Mouse (Mus musculus): Measurements from ENCODE around the gene Sipa1l3.

Sipa1l3 gene

DNA sequence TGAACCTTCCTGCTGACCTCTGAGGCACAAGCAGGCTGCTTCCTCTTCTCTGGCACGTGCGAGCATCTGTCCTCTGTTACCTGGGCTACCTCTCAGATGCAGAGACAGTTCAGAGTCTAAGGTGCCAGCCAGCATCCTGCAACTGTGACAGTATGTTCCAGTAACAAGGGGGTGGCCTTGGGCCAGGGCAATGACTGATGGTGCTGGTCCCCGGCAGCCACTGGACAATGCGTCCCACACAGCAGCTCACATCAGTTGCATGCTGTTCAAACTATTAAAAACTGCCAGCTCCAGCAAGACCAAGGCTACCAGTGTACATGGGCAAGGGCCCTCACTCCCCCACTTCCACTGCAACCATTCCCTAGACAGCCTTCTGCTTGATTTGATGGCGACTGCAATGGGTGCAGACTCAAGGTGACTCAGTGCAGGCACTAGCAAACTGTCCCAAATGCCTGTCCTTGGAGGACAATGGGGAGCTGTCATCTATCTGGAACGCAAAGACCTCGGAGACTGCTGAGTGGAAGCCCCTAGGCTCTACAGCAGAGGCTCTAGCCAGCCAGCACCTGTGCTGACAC is 136.9 kb downstream of the Sipa1l3 start:
- DNase-seq (ENCODE audit: low spot score in 2 of 2), result no peak

DNA sequence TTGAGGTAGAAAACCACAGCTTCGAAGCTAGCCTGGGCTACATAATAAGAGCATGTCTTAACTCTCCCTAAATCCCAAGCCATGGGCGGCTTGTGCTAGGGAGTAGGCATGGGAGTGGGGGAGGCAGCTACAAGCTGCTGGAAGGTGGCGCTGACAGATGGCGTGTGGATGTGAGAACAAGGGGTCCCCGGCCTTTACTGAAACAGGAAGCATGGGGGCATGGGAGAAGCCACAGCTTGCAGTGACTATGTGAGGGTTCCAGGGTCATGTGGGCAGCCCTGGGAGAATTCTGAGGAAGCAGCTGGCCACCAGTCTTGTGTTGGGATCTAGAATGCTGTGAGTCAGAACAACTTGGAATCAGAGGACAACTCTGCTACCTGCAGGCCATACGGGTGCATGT is 144.4 kb downstream of the Sipa1l3 start:
- no peak for DNase-seq (ENCODE audit: low spot score in 2 of 2)

DNA sequence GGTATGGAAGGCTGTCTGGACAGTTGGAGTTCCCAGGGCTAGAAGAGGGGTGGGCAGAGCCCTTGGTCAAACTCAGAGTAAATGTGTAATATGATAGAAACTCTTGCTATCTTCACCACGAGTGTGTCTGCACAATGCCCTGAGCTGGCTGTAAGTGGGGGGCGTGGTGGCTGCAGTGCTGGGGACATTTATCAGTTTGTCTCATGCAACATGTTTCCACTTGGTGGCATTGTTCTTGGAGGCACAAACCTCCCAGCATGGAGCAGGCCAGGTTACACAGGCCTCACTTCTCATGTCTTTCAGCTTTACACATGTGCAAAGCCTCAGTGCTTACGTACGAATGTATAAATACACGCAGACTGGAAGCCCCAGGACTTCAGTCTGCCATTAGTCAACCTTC is 146.3 kb downstream of the Sipa1l3 start:
- DNase-seq (ENCODE audit: low spot score in 2 of 2), result no peak

DNA sequence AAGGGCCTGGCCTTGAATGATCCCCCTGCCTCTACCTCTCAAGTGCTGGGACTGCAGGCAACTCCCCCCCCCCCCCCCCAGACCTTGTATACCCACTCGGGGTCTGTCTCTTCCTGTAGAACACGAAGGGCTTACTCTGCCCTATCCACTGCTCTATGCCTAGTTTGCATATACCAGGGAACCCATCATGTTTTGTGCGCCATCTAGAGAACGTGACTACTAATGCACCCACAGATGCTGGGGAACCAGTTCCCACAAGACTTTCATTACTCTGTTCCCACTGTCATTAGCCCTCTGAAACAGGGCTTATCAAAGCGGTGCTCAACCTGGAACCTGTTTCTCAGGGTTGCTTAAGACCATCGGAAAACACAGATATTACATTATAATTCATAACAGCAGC is 148.4 kb downstream of the Sipa1l3 start:
- DNase-seq (ENCODE audit: low spot score in 2 of 2), result no peak

DNA sequence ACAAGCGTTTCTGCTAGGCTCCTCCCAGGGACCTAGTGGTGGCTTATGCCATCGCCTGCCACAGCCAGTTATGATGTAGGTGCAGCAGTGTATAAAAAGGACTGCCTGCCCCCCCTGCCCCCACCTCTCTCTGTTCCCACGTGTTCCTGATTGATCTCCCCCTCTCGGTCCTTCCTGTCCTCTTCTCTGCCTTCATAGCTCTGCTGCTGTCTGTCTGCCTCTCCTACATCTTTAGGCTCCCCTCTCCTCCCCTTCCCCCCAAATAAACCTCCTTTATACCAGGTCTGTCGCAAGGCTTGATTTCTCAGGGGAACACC is 150.5 kb downstream of the Sipa1l3 start:
- DNase-seq (ENCODE audit: low spot score in 2 of 2), result no peak

DNA sequence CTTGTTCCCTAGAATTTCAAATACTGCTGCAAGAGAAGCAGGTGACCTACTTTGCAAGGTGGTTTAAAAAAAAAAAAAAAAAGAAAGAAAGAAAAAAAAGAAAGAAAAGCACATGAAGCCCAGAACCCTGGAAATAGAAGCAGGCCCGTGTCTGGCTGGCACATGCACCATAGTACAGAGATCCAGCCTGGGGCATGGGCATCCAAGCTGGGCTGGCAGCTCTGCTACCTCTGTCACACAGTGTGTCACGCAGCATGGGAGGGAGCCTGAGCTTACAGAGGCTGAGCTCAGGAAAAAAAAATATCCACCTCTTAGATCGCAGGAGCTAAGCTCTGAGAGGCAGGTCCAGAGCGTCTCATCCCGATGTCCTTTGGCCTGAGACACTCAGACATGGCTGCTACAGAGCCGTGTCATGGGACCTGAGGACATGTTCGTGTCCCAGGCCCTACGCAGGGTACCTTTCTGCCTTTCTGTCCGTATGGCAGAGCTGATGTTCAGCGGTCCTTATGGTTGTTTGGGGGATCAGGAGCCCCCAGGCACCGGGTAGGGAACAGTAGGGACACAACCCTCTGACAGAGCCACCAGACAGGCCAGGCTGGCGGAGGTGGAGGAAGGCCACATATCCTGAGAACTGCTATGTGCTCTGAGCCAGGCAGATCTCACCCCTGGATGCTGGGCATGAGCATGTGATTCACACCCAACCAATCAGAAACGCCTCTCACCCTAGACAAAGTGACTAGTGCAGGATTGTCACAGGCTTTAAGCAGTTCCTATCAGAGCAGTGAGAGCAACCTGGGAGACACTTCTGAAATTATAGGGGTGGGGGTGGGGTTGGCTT is 151.1 kb downstream of the Sipa1l3 start:
- DNase-seq (ENCODE audit: low spot score in 2 of 2), result peak in 1 of 2 experiments; percentile 64

DNA sequence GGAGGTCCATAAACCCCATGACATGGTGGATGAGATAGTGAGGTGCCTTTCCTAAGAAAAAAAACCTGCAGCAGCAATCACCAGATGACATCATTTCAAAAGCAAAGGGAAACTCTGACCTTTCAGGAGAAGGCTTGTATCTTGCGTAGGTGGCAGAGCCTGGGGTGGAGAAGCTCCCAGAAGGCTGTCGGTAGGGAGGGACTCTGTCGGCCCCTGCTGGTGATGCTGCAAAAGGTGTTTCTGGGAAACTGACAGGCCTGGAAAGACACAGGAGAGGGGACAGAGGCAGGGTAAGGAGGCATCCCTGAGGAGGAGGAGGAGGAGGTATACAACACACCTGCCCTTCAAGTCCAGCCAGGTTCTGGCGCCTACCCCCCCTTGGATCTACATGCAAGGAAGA is 154.4 kb downstream of the Sipa1l3 start:
- peak; percentile 62 to 68 for DNase-seq (ENCODE audit: low spot score in 2 of 2)

DNA sequence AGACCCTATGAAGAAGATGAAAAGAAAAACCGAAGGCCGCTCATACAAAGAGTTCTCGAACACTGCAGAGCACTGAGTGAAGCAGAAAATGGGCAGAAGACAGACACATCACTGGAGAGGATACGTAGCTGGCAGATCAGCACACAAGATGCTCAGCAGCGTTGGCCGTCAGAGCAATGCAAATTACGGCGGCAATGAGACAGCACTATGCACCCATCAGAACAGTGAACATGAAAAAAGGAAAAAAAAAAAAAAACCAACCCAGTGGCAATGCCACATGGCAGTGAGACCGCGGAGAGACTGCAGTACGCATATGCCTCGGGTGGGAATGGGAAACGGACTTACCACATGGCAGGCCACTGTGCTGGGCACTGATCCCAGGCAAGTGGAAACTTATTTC is 156.9 kb downstream of the Sipa1l3 start:
- DNase-seq (ENCODE audit: low spot score in 2 of 2), result no peak

DNA sequence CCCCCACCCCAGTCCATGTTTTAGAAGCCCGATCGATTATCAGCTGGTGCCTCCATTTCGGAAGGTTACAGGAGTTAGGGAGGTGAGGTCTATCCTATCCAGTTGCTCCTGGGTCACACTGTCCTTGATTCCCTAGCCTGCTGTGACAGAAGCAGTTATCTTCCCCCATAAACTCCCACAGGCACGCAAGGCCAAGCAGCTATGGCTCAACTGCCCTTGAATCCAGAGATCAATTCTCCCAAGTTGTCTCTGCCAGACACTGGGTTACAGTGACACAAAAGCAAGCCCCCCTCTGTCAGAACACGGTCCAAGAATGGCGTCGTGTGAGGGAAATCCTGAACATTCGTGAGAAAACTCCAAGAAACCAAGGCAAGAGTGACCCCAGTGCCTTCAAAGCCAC is 163.0 kb downstream of the Sipa1l3 start:
- DNase-seq (ENCODE audit: low spot score in 2 of 2), result no peak

DNA sequence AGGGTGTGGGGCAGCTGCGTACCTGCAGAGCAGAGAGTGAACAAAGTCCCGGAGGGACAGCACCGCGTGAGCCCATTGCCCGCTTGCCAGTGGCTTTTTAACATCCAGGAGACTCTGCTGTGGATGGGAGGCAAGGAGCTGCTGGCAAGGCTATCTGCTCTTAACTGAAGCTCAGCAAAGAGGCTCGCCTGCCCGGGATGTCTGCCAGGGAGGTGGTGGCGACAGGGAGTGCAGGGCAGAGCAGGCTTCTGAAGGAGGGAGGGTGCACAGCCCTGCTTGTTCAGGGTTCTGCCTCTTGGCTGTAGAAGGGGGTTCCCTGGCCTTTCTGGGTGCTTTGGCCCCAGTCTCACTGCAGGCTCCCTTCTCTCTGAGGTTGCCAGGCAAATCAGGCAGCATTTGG is 164.3 kb downstream of the Sipa1l3 start:
- DNase-seq (ENCODE audit: low spot score in 2 of 2), result peak in 1 of 2 experiments; percentile 60

DNA sequence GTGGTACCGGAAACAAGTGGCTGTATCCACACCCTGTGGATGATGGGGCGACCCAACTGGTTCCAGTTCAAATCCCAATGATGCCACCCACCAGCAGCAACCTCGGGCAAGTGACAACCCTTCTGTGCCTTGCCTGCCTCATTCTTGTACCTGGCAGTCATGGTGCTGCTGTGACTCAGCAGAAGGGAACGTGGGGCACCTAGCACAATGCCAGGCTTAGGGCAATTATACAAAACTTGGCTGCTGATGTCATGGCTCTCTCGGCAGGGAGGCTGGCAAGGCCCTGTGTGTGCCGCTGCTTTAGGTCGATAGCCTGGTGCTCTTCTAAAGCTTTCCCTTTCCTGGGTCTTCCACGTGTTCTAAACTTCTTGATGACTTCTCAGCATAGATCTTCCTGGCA is 166.2 kb downstream of the Sipa1l3 start:
- no peak for DNase-seq (ENCODE audit: low spot score in 2 of 2)

DNA sequence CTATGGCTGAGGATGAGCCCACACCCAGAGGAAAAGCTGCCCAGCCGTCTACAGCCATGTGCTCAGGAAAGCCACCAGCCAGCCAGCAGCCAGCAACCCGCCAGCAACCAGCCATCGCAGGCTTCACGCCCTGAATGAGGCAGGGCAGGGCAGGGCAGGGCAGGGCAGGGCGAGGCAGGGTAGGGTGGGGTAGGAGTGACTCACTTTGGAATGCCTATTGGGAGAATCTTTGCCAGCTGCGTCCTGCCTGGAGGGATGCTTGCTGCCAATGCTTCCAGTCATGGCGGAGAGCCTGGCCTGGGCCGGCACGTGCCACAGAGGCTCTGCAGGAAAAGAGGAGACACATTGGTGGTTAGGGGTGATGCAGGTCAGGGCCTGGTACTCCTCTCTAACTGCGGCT is 168.0 kb downstream of the Sipa1l3 start:
- DNase-seq (ENCODE audit: low spot score in 2 of 2), result no peak

DNA sequence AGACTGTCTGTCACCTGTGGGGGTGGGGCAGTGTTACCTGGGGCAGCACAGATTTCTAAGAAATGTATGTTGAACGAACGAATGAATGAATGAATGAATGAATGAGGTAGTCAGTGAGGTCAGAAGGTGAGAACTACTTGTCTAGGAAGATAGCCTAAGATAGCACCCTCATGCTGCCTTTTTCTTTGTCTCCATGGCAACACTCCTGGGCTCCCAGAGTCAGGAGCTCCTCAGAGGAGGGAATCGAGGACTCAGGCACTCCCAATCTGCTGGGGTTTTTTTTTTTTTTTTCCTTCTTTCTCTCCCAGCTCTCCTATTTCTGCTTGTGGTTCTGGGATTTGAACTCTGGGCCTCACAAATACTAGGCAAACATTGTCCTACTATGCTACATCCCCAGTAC is 172.2 kb downstream of the Sipa1l3 start:
- DNase-seq (ENCODE audit: low spot score in 2 of 2), result peak in 1 of 2 experiments; percentile 48

DNA sequence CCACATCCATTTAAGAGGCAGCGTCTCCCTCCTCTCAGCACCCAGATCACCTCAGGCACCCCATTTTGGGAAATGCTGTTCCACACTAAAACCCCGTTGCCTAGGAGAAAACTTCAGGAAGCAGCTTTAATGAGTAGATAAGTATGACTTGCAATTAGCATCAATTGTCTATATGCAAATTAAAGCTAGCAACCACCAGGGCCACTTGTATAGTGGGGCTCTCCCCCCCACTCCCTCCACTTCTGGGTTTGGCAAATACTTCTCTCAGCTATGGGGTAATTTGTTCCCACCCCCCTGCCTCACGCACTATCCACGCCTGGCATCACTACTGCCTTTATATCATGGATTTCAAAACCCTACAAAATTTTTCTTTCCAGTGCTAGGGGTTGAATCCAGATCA is 172.9 kb downstream of the Sipa1l3 start:
- DNase-seq (ENCODE audit: low spot score in 2 of 2), result peak in 1 of 2 experiments; percentile 68

DNA sequence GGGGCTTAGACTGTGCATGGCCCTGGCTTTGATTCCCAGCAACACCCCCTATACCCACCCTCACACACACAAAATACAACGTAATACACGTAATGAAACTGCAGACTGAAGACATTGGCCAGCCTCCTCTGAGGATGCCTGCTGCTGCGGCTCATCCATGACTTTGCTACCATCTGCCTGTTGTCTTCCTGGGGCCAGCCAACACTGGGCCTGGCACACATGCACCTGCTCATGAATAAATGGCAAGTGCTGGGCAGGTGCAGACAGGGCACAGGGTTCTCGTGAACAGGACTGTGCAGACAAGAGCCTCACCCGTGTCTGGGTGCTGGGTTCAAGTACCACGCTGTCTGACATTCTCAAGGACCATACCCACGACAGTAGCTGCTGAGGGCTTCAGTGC is 174.7 kb downstream of the Sipa1l3 start:
- DNase-seq (ENCODE audit: low spot score in 2 of 2), result no peak

DNA sequence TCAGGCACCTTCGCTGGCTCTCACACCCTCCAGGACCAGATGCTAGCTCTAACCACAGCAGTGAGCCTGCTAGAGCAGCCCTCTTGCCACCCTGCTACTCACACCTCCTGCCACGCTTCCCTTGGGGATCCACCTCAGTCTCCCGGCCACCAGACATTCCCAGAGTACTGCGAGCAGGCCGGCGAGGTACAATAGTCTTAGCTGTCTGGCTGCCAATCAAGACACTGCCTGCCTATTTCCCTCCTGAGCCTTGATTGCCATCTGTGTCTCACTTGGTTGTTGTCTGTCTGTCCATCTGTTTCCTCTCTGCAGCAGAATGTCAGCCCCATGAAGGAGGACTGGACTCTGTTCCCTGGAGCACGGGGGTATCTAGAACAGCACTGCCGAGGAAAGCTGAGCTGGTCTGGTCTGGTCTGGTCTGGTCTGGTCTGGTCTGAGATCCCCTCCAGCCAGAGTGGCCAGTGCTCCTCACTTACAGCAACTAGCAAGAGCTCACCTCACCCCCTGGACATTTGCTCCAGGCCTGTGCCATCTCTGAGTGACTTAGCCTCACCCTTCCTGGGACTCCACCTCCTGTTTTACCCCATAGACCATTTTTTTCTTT is 175.8 kb downstream of the Sipa1l3 start:
- DNase-seq (ENCODE audit: low spot score in 2 of 2), result no peak

DNA sequence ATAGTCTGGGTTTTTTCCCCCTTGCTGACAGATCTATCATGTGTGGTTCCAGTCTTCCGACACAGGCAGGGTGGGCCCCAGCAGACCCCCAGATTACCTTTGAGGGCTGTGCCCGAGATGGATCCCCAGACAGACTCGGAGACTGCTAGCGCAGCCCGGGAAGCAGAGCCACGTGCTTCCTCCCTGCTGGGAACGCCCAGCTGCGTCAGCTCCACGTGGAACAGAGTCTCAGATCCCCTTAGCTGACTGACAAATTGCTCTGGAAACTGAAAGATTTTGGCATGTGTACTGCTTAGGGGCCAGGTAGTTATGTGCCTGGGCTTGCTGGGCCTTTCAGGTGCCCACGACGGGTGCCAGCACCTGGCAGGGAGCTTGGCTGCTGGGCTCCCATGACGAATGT is 176.7 kb downstream of the Sipa1l3 start:
- DNase-seq (ENCODE audit: low spot score in 2 of 2), result no peak

DNA sequence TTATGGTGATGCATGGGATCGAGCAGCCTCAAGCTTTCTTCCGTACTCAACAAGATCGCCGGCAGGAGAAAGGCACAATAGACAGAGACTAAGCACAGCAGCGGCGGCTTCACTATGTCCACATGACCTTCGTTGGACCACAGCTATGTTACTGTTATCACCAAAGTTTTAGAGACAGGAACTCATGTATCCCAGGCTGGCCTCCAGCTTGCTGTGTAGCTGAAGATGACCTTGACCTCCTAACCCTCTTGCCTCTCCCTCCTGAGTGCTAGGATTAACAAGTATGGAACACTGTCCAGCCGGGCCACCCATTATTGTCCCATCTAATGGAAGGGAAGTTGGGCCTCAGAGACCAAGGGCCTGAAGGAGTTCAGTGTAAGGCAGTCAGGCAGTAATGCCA is 177.6 kb downstream of the Sipa1l3 start:
- no peak for DNase-seq (ENCODE audit: low spot score in 2 of 2)

DNA sequence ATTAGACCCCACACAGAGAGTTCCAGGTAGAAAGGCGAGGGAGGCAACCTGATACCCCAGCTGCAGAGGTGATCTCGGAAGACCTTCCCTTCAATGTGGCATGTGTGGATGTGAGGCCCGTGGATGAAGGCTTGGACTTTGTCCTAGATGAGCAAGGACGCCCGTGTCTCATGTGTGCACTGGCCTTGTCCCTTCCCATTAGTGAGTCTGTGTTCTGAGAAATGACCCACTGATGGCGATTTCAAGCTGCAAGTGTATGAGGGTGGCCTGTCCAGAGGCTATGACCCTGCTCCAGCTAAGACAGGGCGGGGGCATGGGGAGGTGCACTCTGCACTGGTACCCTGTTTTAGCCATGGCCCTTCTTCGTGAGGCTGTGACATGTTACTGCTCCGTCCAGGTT is 178.2 kb downstream of the Sipa1l3 start:
- no peak for DNase-seq (ENCODE audit: low spot score in 2 of 2)

DNA sequence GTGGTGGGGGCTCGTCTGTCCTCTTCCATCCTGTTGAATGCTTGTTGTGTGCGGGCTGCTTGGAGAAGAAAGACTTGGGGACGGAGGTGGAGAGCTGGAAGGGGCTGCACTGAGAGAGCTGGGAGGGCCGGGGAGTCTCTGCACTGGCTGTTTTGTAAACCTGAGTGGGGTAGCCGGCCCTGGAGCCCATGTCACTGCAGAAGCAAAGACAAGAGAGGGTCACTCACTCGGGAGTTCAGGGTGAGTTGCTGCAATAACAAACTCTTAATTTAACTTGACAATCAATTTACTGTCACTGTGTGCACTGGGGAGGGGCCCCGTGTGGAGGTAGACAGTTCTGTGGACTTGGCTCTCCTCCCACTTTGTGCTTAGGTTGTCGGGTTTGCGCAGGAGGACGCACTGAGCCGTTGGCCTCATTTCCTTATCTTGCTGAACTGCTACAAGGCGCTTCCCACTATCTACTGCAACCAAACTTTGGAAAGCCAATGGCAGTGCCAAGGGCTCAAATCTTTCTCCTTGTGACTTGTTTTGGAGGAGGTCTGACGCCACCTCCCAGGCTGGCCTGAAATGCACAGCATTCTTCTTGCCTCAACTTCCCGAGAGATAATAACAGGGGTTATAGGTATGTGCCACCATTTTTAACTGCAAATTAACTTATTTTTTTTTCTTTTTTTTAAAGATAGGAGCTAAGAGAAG is 179.3 kb downstream of the Sipa1l3 start:
- DNase-seq (ENCODE audit: low spot score in 2 of 2), result no peak

DNA sequence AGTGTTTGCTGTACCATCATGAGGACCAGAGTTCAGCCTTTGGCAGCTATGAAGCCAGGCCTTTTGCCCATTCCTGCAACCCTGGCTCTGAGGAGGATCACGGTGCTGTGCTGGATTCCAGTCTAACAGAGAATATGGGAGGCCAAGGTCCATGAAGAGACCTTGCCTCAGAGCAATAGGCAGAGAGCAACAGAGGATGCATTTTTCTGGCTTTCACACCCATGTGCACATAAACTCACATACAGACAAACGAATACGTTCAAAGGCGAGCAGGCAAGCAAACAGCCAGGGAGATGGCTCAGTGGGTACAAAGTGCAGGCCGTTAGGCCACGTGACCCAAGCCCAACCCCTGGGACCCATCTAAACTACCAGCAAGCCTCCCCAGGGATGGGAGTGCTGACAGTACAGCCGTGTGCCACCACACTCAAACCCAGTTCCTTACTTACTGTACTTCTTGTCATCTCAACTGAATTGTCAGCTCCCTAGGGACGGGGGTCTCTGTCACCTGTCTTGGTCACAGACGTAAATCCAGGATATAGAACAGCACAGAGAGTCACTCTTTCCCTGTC is 180.0 kb downstream of the Sipa1l3 start:
- DNase-seq (ENCODE audit: low spot score in 2 of 2), result no peak

DNA sequence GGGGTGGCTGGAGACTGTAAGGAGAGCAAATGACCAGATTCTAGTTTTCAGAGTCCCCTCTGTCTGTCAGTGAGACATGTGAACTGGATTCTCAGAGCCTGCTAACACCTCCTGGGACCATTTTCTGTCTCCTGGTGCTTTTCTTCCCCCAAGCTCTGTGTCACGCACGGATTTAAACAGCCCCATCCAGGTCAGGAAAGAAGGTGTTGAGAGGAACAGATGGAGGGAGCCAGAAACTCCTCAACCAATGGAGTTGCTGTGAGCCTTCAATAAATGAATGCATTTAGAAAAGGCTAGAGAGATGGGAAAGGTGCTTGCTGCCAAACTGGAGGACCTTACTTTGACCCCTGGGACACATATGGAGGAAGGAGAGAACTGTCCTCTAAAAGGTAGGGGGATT is 180.7 kb downstream of the Sipa1l3 start:
- no peak for DNase-seq (ENCODE audit: low spot score in 2 of 2)

Measured in left cerebral cortex, adult 9 months (tissue).